Mouse (Mus musculus): ENCODE measurements around the gene A030003K21Rik.

DNA sequence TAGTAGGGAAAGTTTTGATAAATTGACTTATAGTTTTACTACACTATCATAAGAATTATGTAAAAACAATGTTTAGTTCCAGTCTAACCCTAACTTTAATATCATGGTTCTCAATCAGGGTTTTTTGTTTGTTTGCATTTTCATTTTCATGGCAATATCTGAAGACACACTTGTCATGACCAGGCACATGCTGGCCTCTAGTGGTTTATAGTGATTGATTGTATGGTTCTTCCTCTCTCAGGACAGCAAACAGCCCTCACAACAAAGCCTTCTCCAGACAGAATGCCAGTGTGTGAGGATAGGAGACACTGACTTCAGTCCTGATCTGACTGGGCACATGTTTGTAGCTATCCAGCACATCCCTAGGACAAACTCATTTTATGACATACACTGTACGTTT, 30.1 kb upstream of the A030003K21Rik start:
- TF ChIP-seq POLR2A (IDR thresholded peaks at IDR 0.05; ENCODE audit: low read depth, low read length): no peak
- TF ChIP-seq PAX5 (IDR thresholded peaks at IDR 0.05; ENCODE audit: low read length): no peak
- no peak for TF ChIP-seq MYC (IDR thresholded peaks at IDR 0.05; ENCODE audit: low read depth, low read length)
- peak in 1 of 2 experiments; percentile 58; a peak in 2 of 4 replicates for TF ChIP-seq CTCF (conservative IDR thresholded peaks at IDR 0.05 in 1 of 2, IDR thresholded peaks at IDR 0.05 in 1 of 2; ENCODE audit: low read depth in 2 of 2, low read length in 2 of 2)
- no peak for TF ChIP-seq EP300 (IDR thresholded peaks at IDR 0.05; ENCODE audit: low read length)
- no peak for TF ChIP-seq NELFE (IDR thresholded peaks at IDR 0.05; ENCODE audit: low read depth, low read length)
- no peak for TF ChIP-seq CHD1 (IDR thresholded peaks at IDR 0.05; ENCODE audit: low read depth, low read length)
- no peak for TF ChIP-seq UBTF (IDR thresholded peaks at IDR 0.05; ENCODE audit: low read depth, low read length)
- TF ChIP-seq USF2 (conservative IDR thresholded peaks at IDR 0.05; ENCODE audit: low read depth, low read length): no peak
- TF ChIP-seq TBP (conservative IDR thresholded peaks at IDR 0.05; ENCODE audit: low read depth, low read length): no peak
- no peak for TF ChIP-seq E2F4 (IDR thresholded peaks at IDR 0.05; ENCODE audit: insufficient replicate concordance, low read depth, low read length)
- TF ChIP-seq SMC3 (IDR thresholded peaks at IDR 0.05; ENCODE audit: low read depth, low read length): peak; percentile 44
